Comparison of ENCODE assay signal across 8 mouse cellular contexts in the genomic region with DNA sequence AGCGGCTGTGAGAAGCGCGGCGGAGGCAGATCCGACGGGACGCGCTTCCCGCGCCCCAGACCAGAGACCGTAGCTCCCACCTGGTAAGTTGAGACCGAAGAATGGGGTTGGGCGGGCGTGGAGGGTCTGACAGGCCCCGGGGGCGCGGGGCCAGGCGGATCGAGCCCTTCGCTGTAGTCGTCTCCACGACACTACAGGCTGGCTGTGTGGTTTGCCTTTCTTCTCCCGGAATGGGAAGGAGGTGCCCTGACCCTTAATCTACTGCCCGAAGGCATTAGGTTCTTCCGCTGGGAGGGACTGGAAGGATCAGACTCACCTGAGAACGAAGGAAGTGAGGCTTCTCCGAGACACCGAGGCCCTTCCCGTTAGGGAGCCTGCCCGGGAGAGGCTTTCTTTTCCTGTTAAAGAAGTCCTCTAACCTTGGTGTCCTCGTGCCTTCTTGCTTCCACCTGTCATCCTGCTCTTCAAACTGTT. TPM values are rescaled to one million over a fixed set of nuclear protein-coding genes. Genes with fewer than 3 reads are reported as not detected.
DNase-seq lines count a peak whose midpoint lies in the region; ATAC-seq and TF ChIP-seq lines count a peak whose summit lies in the region.

No protein-coding gene starts in this region.

- peak overlapping the region; percentile 96 for H3K4me2 ChIP-seq in lung, postnatal 0 days (replicated peaks; ENCODE audit: low read depth, low read length)
- peak overlapping the region; percentile 93 for H3K4me2 ChIP-seq in midbrain, embryonic 15.5 days

- DNase-seq in adrenal gland, postnatal 14 days, result peak; percentile 37
- no peak for DNase-seq in adrenal gland, postnatal 25 days
- DNase-seq in lung, postnatal 0 days (ENCODE audit: low spot score), result peak; percentile 15
- DNase-seq in lung, postnatal 10 days, result no peak
- DNase-seq in layer of hippocampus, adult 9-11 months, result no peak
- no peak for DNase-seq in left cerebral cortex, adult 9 months (ENCODE audit: low spot score in 2 of 2)

- TF ChIP-seq EP300 in lung, postnatal 0 days (IDR thresholded peaks at IDR 0.05), result no peak

- peaks cover 10% of the 10 kb centered on the region; the same call in 1 of the 2 replicates for H3K4me1 ChIP-seq in lung, postnatal 0 days (ENCODE audit: insufficient read depth, low read depth, low read length)
- H3K4me1 ChIP-seq in midbrain, embryonic 15.5 days, result peaks cover 36% of the 10 kb centered on the region

- peaks cover 4% of the 10 kb centered on the region; the same call in 1 of the 2 replicates for H3K36me3 ChIP-seq in lung, postnatal 0 days (ENCODE audit: insufficient read depth, low read length)
- 0 out of 2 replicates have a peak, but pooled peaks cover 2% of the 10 kb centered on the region for H3K36me3 ChIP-seq in midbrain, embryonic 15.5 days (replicated peaks)

- H3K9ac ChIP-seq in lung, postnatal 0 days (replicated peaks; ENCODE audit: low read depth), result peak overlapping the region; percentile 84
- H3K9ac ChIP-seq in midbrain, embryonic 15.5 days, result peak overlapping the region; percentile 95

- H3K27ac ChIP-seq in lung, postnatal 0 days (ENCODE audit: low read length), result peak overlapping the region; percentile 86
- H3K27ac ChIP-seq in midbrain, embryonic 15.5 days, result peak overlapping the region; percentile 92

- H3K4me3 ChIP-seq in lung, postnatal 0 days (ENCODE audit: low read depth, low read length), result peak overlapping the region; percentile 87
- peak overlapping the region; percentile 95 for H3K4me3 ChIP-seq in midbrain, embryonic 15.5 days

- WGBS in lung, postnatal 0 days, result under 1% methylated on average over 29 of the region's 31 CpGs
- WGBS in midbrain, embryonic 15.5 days, result under 1% methylated on average over 31 of the region's 31 CpGs

- H3K27me3 ChIP-seq in lung, postnatal 0 days (replicated peaks; ENCODE audit: insufficient read depth, low read length), result no peaks in the 10 kb centered on the region
- H3K27me3 ChIP-seq in midbrain, embryonic 15.5 days (replicated peaks), result no peaks in the 10 kb centered on the region

- no peaks in the 10 kb centered on the region for H3K9me3 ChIP-seq in lung, postnatal 0 days (ENCODE audit: low read length)
- H3K9me3 ChIP-seq in midbrain, embryonic 15.5 days, result no peaks in the 10 kb centered on the region

- no peak; the same call in 1 of the 2 replicates for ATAC-seq in lung, postnatal 0 days
- peak; percentile 15 for ATAC-seq in inflammation-experienced regulatory T-cells, adult 6 months
- peak; percentile 5 for ATAC-seq in midbrain, embryonic 15.5 days (replicated peaks)

- no peak for TF ChIP-seq CTCF in lung, postnatal 0 days (IDR thresholded peaks at IDR 0.05)

RNA-seq across cellular contexts. Expression of gene Gtf2h1, which starts 0.3 kb away (rescaled TPM):
- total RNA-seq in adrenal gland, postnatal 14 days (2021), result 41.1 and 41.3 TPM in 2 replicates
- 33.3 and 40.1 TPM in 2 replicates for total RNA-seq in adrenal gland, postnatal 25 days (2021)
- 29.1 and 30.6 TPM in 2 replicates for polyA plus RNA-seq in lung, postnatal 0 days (2015; fragmentation: Nextera tagmentation; extraction: Ambion mirVana)
- polyA plus RNA-seq in inflammation-experienced regulatory T-cells, adult 6 months (2017; shearing (Covaris generic)), result 10 to 100 TPM; 26.7 to 29.9 (median 27.0) TPM
- 41.2 and 44.6 TPM in 2 replicates for polyA plus RNA-seq in midbrain, embryonic 15.5 days (2015; fragmentation: Nextera tagmentation; extraction: Ambion mirVana)

RNA-seq across cellular contexts. Expression of gene Hps5, which starts 0.4 kb away (rescaled TPM):
- total RNA-seq in adrenal gland, postnatal 14 days (2021), result 18.7 and 19.0 TPM in 2 replicates
- total RNA-seq in adrenal gland, postnatal 25 days (2021), result 27.6 and 34.3 TPM in 2 replicates
- 12.7 and 13.7 TPM in 2 replicates for polyA plus RNA-seq in lung, postnatal 0 days (2015; fragmentation: Nextera tagmentation; extraction: Ambion mirVana)
- 10 to 100 TPM; 16.4 to 22.3 (median 19.7) TPM for polyA plus RNA-seq in inflammation-experienced regulatory T-cells, adult 6 months (2017; shearing (Covaris generic))
- polyA plus RNA-seq in midbrain, embryonic 15.5 days (2015; fragmentation: Nextera tagmentation; extraction: Ambion mirVana), result 13.0 and 13.7 TPM in 2 replicates

RNA-seq across cellular contexts. Expression of gene Saa2, which starts 44.7 kb away (rescaled TPM):
- total RNA-seq in adrenal gland, postnatal 14 days (2021), result 0.63 TPM in 1 of 2 replicates, not detected in the other
- not detected in 2 replicates for total RNA-seq in adrenal gland, postnatal 25 days (2021)
- polyA plus RNA-seq in lung, postnatal 0 days (2015; fragmentation: Nextera tagmentation; extraction: Ambion mirVana), result 1.0 TPM in 1 of 2 replicates, not detected in the other
- not detected for polyA plus RNA-seq in inflammation-experienced regulatory T-cells, adult 6 months (2017; shearing (Covaris generic))
- polyA plus RNA-seq in midbrain, embryonic 15.5 days (2015; fragmentation: Nextera tagmentation; extraction: Ambion mirVana), result not detected in 2 replicates

RNA-seq across cellular contexts. Expression of gene Ldha, which starts 45.0 kb away (rescaled TPM):
- total RNA-seq in adrenal gland, postnatal 14 days (2021), result 529 and 592 TPM in 2 replicates
- 283 and 320 TPM in 2 replicates for total RNA-seq in adrenal gland, postnatal 25 days (2021)
- 533 and 589 TPM in 2 replicates for polyA plus RNA-seq in lung, postnatal 0 days (2015; fragmentation: Nextera tagmentation; extraction: Ambion mirVana)
- 1,000 to 10,000 TPM in 1 of 3 experiments, 100 to 1,000 TPM in 2; 790 to 1,249 (median 846) TPM for polyA plus RNA-seq in inflammation-experienced regulatory T-cells, adult 6 months (2017; shearing (Covaris generic))
- polyA plus RNA-seq in midbrain, embryonic 15.5 days (2015; fragmentation: Nextera tagmentation; extraction: Ambion mirVana), result 522 and 586 TPM in 2 replicates

RNA-seq across cellular contexts. Expression of gene Saa1, which starts 53.5 kb away (rescaled TPM):
- 0.85 TPM in 1 of 2 replicates, not detected in the other for total RNA-seq in adrenal gland, postnatal 14 days (2021)
- not detected in 2 replicates for total RNA-seq in adrenal gland, postnatal 25 days (2021)
- 0.65 and 0.69 TPM in 2 replicates for polyA plus RNA-seq in lung, postnatal 0 days (2015; fragmentation: Nextera tagmentation; extraction: Ambion mirVana)
- polyA plus RNA-seq in inflammation-experienced regulatory T-cells, adult 6 months (2017; shearing (Covaris generic)), result not detected
- 0.30 and 0.31 TPM in 2 replicates for polyA plus RNA-seq in midbrain, embryonic 15.5 days (2015; fragmentation: Nextera tagmentation; extraction: Ambion mirVana)

Comparison
In these comparisons a context has a peak if more than half of its experiments do, and no peak if none do; other contexts are left out.
1. DNase-seq: peak in adrenal gland, postnatal 14 days (single experiment) and lung, postnatal 0 days (single experiment); none in adrenal gland, postnatal 25 days (single experiment), lung, postnatal 10 days (single experiment), layer of hippocampus, adult 9-11 months (single experiment) and left cerebral cortex, adult 9 months (0 of 2).